Mouse (Mus musculus) hindbrain, embryonic 16.5 days (tissue): ENCODE data around the gene Ftsj3. TPM values are rescaled to one million over a fixed set of nuclear protein-coding genes. Genes with fewer than 3 reads are reported as not detected.
"Not testable (repeated sequence)": the region's sequence is repeated elsewhere in the genome, so short reads cannot be mapped to it uniquely, and the experiment has no call there.

Experiments used
- ATAC-seq: fragments of 200-750 bp; cut with Nextera tagmentation; 2 replicates; pipeline ENCODE4 v1.8.0; 2017; ENCODE audit warnings: moderate TSS enrichment, moderate library complexity
- H3K27ac ChIP-seq: fragments of 300-500 bp; sonication (generic); 2 replicates; pipeline ENCODE4 v1.5.1; 2014; ENCODE audit warnings: low read depth, mild to moderate bottlenecking, control low read depth, low read length, moderate library complexity
- H3K27me3 ChIP-seq: fragments of 300-500 bp; sonication (generic); replicated peaks from 2 replicates; pipeline ENCODE4 v1.6.1; 2014; ENCODE audit warnings: low read length; ENCODE audit not compliant: control insufficient read depth, insufficient read depth
- H3K36me3 ChIP-seq: fragments of 300-500 bp; sonication (generic); 2 replicates; pipeline ENCODE4 v1.6.1; 2014; ENCODE audit warnings: mild to moderate bottlenecking, low read length, moderate library complexity, mixed read lengths; ENCODE audit not compliant: control insufficient read depth, insufficient read depth
- H3K4me1 ChIP-seq: fragments of 300-500 bp; sonication (generic); 2 replicates; pipeline ENCODE4 v1.6.1; 2014; ENCODE audit warnings: low read depth, low read length; ENCODE audit not compliant: control insufficient read depth, insufficient read depth
- H3K4me2 ChIP-seq: fragments of 300-500 bp; sonication (generic); 2 replicates; pipeline ENCODE4 v1.6.1; 2014; ENCODE audit warnings: mild to moderate bottlenecking, low read length, control low read depth, moderate library complexity
- H3K4me3 ChIP-seq: fragments of 300-500 bp; sonication (generic); 2 replicates; pipeline ENCODE4 v1.5.1; 2014; ENCODE audit warnings: mild to moderate bottlenecking, low read length, control low read depth, moderate library complexity
- H3K9ac ChIP-seq: fragments of 300-500 bp; sonication (generic); 2 replicates; pipeline ENCODE4 v1.6.1; 2014; ENCODE audit warnings: low read depth, mild to moderate bottlenecking, control low read depth, low read length, moderate library complexity
- H3K9me3 ChIP-seq: fragments of 300-500 bp; sonication (generic); 2 replicates; pipeline ENCODE4 v1.6.1; 2014; ENCODE audit warnings: mild to moderate bottlenecking, low read length, moderate library complexity; ENCODE audit not compliant: control insufficient read depth
- WGBS: fragments of 180-500 bp; shearing (Covaris S2); extraction: QIAGEN DNeasy Blood & Tissue Kit; methylation state at CpG from one replicate; pipeline ENCODE4 v1.1.7; 2014; 5-methylcytosine and 5-hydroxymethylcytosine counted together
- polyA plus RNA-seq: library from polyadenylated mRNA; unstranded; fragments of >200 nt; fragmentation: Nextera tagmentation; extraction: Ambion mirVana; gene quantifications from 2 replicates; pipeline ENCODE4 v1.2.1, GENCODE M21; 2015

Gene Ftsj3
- polyA plus RNA-seq, 1 experiment from 2014 or later, result 31.6 TPM

DNA sequence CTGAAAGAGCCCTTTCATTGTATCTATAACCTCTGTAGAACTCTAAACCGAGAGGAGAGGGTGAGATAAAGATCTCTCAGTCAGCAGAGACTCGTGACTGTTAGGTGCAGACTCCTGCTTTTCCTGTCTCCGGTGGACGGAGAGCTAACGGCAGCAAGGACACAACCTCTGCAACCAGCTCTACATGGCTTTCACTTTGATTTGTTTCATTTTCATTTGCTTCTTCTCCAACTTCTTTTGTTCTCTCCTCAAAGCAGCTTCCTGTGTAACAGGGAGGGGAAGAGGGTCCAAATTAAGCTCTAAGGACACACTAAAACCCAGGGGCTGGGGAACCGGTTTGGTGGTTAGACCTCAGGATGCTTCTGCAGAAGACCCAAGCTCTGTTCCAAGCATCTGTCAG lies 55.1 kb downstream of the Ftsj3 start:
- Histone ChIP-seq H3K27me3 (no peaks in the 10 kb centered on the region), H3K9me3 (no peaks in the 10 kb centered on the region), H3K4me2 (no peak overlapping the region), H3K27ac (no peak overlapping the region), H3K4me3 (no peak overlapping the region), H3K9ac (no peak overlapping the region), H3K4me1 (no peaks in the 10 kb centered on the region), H3K36me3 (peaks cover 45% of the 10 kb centered on the region)
- 85% methylated on average over 6 of the region's 6 CpGs for WGBS
- ATAC-seq, result no peak

DNA sequence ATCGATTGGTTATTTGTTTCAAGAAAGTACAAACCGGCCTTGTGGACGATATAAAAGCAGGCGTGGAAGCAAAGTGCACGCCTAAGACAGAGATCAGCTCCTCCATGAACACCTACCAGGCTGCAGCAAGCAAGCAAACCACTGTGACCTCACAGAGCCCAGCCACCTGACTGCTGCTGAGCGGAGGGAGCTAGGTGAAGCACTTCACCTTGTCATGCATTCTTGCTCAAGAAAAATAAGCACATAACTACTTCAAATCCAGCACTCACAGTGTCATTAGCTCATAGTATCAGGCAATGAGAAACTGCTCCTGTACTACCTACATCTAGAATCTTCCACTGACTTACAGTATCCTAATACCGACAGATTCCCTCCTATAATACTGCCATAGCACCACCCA lies 55.9 kb downstream of the Ftsj3 start:
- H3K4me1 ChIP-seq, H3K27ac ChIP-seq, H3K4me3 ChIP-seq, H3K9ac ChIP-seq, ATAC-seq, H3K4me2 ChIP-seq, H3K9me3 ChIP-seq, H3K27me3 ChIP-seq: not testable (repeated sequence)
- 96% methylated on average over 7 of the region's 7 CpGs for WGBS
- H3K36me3 ChIP-seq, result peaks cover 39% of the 10 kb centered on the region

Other genes with a start within 250 kb of the Ftsj3 start
- gene Kcnh6, start 248.0 kb downstream of the Ftsj3 start, polyA plus RNA-seq, result 2.7 and 3.1 TPM in 2 replicates
- gene Dcaf7, start 219.2 kb downstream of the Ftsj3 start, polyA plus RNA-seq, result 152 and 179 TPM in 2 replicates
- 7.4 and 7.8 TPM in 2 replicates for gene Taco1, start 190.0 kb downstream of the Ftsj3 start, polyA plus RNA-seq
- 6.2 and 11.9 TPM in 2 replicates for gene Map3k3, start 171.5 kb downstream of the Ftsj3 start, polyA plus RNA-seq
- not detected in 2 replicates for gene Gm10840, start 95.2 kb downstream of the Ftsj3 start, polyA plus RNA-seq
- 142 and 161 TPM in 2 replicates for gene Limd2, start 95.2 kb downstream of the Ftsj3 start, polyA plus RNA-seq
- gene Strada, start 53.9 kb downstream of the Ftsj3 start, polyA plus RNA-seq, result 28.6 and 30.1 TPM in 2 replicates
- 109 and 113 TPM in 2 replicates for gene Ccdc47, start 39.7 kb downstream of the Ftsj3 start, polyA plus RNA-seq
- 77.9 and 87.4 TPM in 2 replicates for gene Ddx42, start 39.2 kb downstream of the Ftsj3 start, polyA plus RNA-seq
- gene Psmc5, start 75 bp upstream of the Ftsj3 start, polyA plus RNA-seq, result 303 and 330 TPM in 2 replicates
- gene Smarcd2, start 16.9 kb upstream of the Ftsj3 start, polyA plus RNA-seq, result 9.6 and 11.2 TPM in 2 replicates
- 0.06 and 0.14 TPM in 2 replicates for gene Tcam1, start 20.6 kb upstream of the Ftsj3 start, polyA plus RNA-seq
- 0.61 TPM in 1 of 2 replicates, not detected in the other for gene Gh, start 45.8 kb upstream of the Ftsj3 start, polyA plus RNA-seq
- gene Cd79b, start 58.7 kb upstream of the Ftsj3 start, polyA plus RNA-seq, result 0.85 and 1.5 TPM in 2 replicates
- 0.06 TPM in 1 of 2 replicates, not detected in the other for gene Scn4a, start 97.2 kb upstream of the Ftsj3 start, polyA plus RNA-seq
- gene Prr29, start 109.4 kb upstream of the Ftsj3 start, polyA plus RNA-seq, result not detected in 2 replicates
- 15.1 and 17.6 TPM in 2 replicates for gene Icam2, start 132.0 kb upstream of the Ftsj3 start, polyA plus RNA-seq
- 3.3 and 4.8 TPM in 2 replicates for gene Ern1, start 231.8 kb upstream of the Ftsj3 start, polyA plus RNA-seq